Mouse (Mus musculus): ENCODE measurements at regions not wholly inside any gene's neighbourhood (a gene's known extent, or its start where the extent isn't known, plus 50 kb on each side); places are given as distances from the start of the nearest gene placed in this dataset.

- H3K36me3 ChIP-seq, result no peaks in the 10 kb centered on the region
- peak; percentile 63; the same call in 1 of the 2 replicates for ATAC-seq (ENCODE audit: low FRiP score, low read depth)
- no peaks in the 10 kb centered on the region for H3K9me3 ChIP-seq
- H3K27ac ChIP-seq (replicated peaks), result no peak overlapping the region
- no peaks in the 10 kb centered on the region for H3K27me3 ChIP-seq
- 63% methylated on average over 6 of the region's 6 CpGs for WGBS
- no peak overlapping the region for H3K4me3 ChIP-seq
- no peak overlapping the region for H3K4me2 ChIP-seq
- H3K9ac ChIP-seq, result no peak overlapping the region
- H3K4me1 ChIP-seq (replicated peaks), result no peaks in the 10 kb centered on the region
These were observed 235.3 kb upstream of the Slc30a5 start for GRCm38 (mm10) chr13:101068489-101068888.

DNA sequence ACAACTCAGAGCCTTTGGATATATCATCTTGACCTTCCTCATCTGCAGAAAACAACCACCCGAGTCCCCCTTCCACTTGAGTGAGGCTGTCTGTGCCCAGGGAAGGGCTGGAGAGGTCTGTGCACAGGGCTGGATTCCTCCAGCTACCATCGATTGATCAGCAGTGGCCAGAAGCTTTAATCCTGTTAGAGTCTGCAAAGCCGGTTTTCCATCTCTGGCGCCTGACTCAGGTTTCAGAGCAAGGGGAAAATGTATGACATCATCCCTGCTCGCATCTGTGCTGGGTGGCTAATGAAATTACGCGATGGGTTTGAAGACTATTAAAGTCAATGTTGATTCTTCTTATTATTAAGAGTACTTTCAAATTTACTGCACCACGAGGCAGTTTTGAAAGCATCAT is 229.4 kb upstream of the Slc30a5 start:
- Histone ChIP-seq H3K4me1 (replicated peaks) (peaks cover 4% of the 10 kb centered on the region; the same call in 1 of the 2 replicates), H3K27ac (replicated peaks) (no peak overlapping the region), H3K4me3 (no peak overlapping the region), H3K27me3 (no peaks in the 10 kb centered on the region), H3K36me3 (no peaks in the 10 kb centered on the region), H3K4me2 (no peak overlapping the region), H3K9me3 (no peaks in the 10 kb centered on the region), H3K9ac (no peak overlapping the region)
- ATAC-seq (ENCODE audit: low FRiP score, low read depth), result 0 out of 2 replicates have a peak, but pooled peaks have one; percentile 34
- WGBS, result 62% methylated on average over 8 of the region's 8 CpGs

- H3K9ac ChIP-seq, result no peak overlapping the region
- ATAC-seq (ENCODE audit: low FRiP score, low read depth), result no peak; the same call in 1 of the 2 replicates
- H3K9me3 ChIP-seq, result no peaks in the 10 kb centered on the region
- no peak overlapping the region for H3K4me2 ChIP-seq
- H3K4me1 ChIP-seq (replicated peaks), result peaks cover 4% of the 10 kb centered on the region; the same call in 1 of the 2 replicates
- no peaks in the 10 kb centered on the region for H3K27me3 ChIP-seq
- no peak overlapping the region for H3K4me3 ChIP-seq
- H3K36me3 ChIP-seq, result no peaks in the 10 kb centered on the region
- WGBS, result 51% methylated on average over 15 of the region's 15 CpGs
- no peak overlapping the region for H3K27ac ChIP-seq (replicated peaks)
These were observed 228.3 kb upstream of the Slc30a5 start for GRCm38 (mm10) chr13:101061233-101062144.

DNA sequence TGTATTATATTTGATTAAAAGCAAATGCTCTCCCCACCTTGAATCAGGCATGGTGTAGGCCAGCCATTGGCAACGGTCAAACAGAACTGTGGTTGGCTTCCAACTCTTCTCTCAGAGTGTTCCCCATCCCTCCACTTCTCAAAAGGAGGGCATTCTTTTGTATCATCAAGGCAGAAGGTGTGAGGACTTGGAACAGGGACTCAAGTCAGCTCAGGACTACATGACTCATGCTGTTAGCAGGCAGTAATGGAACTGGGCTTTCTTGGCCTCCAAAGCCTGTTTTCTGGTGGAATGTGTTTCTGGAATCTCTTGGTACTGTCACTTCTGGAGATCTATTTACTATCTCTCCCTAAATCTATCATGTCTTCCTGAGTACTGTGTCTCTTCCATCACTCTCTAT is 216.3 kb upstream of the Slc30a5 start:
- H3K27ac ChIP-seq (replicated peaks), result no peak overlapping the region
- 94% methylated on average over 1 of the region's 1 CpGs for WGBS
- no peaks in the 10 kb centered on the region for H3K27me3 ChIP-seq
- no peak overlapping the region for H3K4me3 ChIP-seq
- no peak overlapping the region for H3K4me2 ChIP-seq
- no peak overlapping the region for H3K9ac ChIP-seq
- no peak for ATAC-seq (ENCODE audit: low FRiP score, low read depth)
- H3K4me1 ChIP-seq (replicated peaks), result no peaks in the 10 kb centered on the region
- H3K9me3 ChIP-seq, result no peaks in the 10 kb centered on the region
- no peaks in the 10 kb centered on the region for H3K36me3 ChIP-seq

- Histone ChIP-seq H3K4me3 (no peak overlapping the region), H3K9me3 (no peaks in the 10 kb centered on the region), H3K27me3 (no peaks in the 10 kb centered on the region), H3K4me2 (no peak overlapping the region), H3K4me1 (replicated peaks) (no peaks in the 10 kb centered on the region), H3K9ac (no peak overlapping the region), H3K36me3 (no peaks in the 10 kb centered on the region), H3K27ac (replicated peaks) (no peak overlapping the region)
- 88% methylated on average over 1 of the region's 1 CpGs for WGBS
- ATAC-seq (ENCODE audit: low FRiP score, low read depth), result no peak
These were observed 199.4 kb upstream of the Slc30a5 start for GRCm38 (mm10) chr13:101032594-101032993.

DNA sequence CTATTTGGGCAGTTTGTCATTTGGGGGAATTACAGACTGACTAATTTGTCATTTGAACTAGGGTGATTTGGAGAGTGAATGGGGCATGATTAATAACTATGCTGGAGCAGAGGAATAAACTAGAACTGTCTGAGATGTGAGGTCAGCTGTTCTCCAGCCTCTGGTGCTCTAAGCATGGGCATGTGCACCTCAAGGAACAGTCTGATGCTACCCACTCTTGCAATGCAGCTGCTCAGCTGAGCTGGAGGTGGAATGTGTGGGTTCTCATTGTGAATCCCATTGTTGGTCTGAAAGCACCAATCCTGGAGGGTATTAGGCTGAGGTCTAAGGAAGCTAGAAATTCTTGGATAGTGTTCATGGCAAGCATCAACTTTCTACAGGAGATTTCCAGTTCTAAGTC is 192.8 kb upstream of the Slc30a5 start:
- Histone ChIP-seq H3K9ac (no peak overlapping the region), H3K27me3 (no peaks in the 10 kb centered on the region), H3K36me3 (no peaks in the 10 kb centered on the region), H3K4me3 (no peak overlapping the region), H3K27ac (replicated peaks) (no peak overlapping the region), H3K9me3 (no peaks in the 10 kb centered on the region), H3K4me2 (no peak overlapping the region), H3K4me1 (replicated peaks) (no peaks in the 10 kb centered on the region)
- ATAC-seq (ENCODE audit: low FRiP score, low read depth), result no peak

DNA sequence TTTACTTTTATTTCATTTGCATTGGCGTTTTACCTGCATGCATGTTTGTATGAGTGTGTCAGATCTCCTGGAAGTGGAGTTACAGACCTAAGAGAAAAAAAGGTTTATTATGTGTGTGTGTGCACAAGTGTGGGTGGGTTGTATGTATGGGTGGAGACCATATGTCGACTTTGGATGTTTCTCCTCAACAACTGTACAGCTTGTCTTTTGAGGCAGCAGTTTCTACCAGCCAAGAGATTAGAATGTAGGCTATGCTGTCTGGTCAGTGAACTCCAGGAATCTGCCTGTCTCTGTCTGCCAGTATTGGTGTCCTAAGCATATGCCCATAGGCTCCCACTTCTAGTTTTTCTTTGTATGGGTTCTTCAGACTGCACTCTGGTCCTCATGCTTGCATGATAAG is 192.3 kb upstream of the Slc30a5 start:
- 94% methylated on average over 2 of the region's 2 CpGs for WGBS
- ATAC-seq (ENCODE audit: low FRiP score, low read depth), result no peak

GRCm38 (mm10) chr13:101024971-101025370 is 191.7 kb upstream of the Slc30a5 start:
- H3K36me3 ChIP-seq, result no peaks in the 10 kb centered on the region
- no peaks in the 10 kb centered on the region for H3K27me3 ChIP-seq
- no peaks in the 10 kb centered on the region for H3K9me3 ChIP-seq
- no peak overlapping the region for H3K27ac ChIP-seq (replicated peaks)
- no peak for ATAC-seq (ENCODE audit: low FRiP score, low read depth)
- no peak overlapping the region for H3K9ac ChIP-seq
- H3K4me2 ChIP-seq, result no peak overlapping the region
- H3K4me1 ChIP-seq (replicated peaks), result no peaks in the 10 kb centered on the region
- WGBS, result 95% methylated on average over 2 of the region's 2 CpGs
- no peak overlapping the region for H3K4me3 ChIP-seq

More for the DNA sequence above, 192.3 kb upstream of the Slc30a5 start:
- Histone ChIP-seq H3K27me3 (no peaks in the 10 kb centered on the region), H3K36me3 (no peaks in the 10 kb centered on the region), H3K4me3 (no peak overlapping the region), H3K4me2 (no peak overlapping the region), H3K4me1 (replicated peaks) (no peaks in the 10 kb centered on the region), H3K9me3 (no peaks in the 10 kb centered on the region), H3K9ac (no peak overlapping the region), H3K27ac (replicated peaks) (no peak overlapping the region)

DNA sequence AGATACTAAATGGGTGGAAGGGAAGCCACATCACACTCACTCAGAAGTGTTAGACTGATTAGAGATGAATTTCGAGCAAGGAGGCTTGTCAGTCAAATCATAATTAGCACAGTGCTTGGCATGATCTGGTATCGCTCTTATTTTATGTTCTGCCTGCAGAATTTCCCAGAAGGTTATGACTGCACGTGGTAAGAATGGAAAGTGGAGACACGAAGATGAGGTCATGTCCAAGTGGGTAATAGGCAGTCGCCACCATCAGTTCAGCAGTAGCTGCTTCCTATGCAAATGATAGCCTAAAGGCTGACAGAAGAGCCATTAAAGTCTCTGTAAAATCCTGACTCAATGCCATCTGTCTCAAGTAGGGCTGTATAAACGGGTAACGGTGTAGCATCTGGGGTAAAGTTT is 186.0 kb upstream of the Slc30a5 start:
- no peak overlapping the region for H3K4me3 ChIP-seq
- H3K36me3 ChIP-seq, result no peaks in the 10 kb centered on the region
- H3K9me3 ChIP-seq, result no peaks in the 10 kb centered on the region
- no peaks in the 10 kb centered on the region for H3K4me1 ChIP-seq (replicated peaks)
- H3K9ac ChIP-seq, result no peak overlapping the region
- H3K27ac ChIP-seq (replicated peaks), result no peak overlapping the region
- 58% methylated on average over 7 of the region's 7 CpGs for WGBS
- no peak overlapping the region for H3K4me2 ChIP-seq
- ATAC-seq (ENCODE audit: low FRiP score, low read depth), result peak; percentile 42; the same call in 1 of the 2 replicates
- H3K27me3 ChIP-seq, result no peaks in the 10 kb centered on the region

DNA sequence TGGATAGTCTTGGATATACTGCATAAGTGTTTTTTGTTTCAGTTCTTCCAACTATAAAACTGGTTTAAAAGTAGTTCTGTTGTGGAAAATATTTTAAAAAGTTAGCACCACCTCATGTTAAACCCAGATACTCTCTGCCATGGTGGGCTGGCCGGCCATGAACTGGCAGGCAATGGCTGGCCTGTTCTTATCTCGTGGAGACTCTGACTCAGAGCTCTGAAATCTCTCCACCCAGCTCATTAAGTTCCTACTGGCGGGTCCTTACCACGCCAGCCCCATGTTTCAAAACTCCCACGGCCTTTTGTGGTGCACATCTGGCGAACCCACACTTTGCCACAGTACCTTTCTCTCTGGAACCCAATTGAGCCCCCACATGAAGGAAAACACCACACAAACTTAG is 183.8 kb upstream of the Slc30a5 start:
- WGBS, result 88% methylated on average over 6 of the region's 6 CpGs
- no peak overlapping the region for H3K9ac ChIP-seq
- H3K27me3 ChIP-seq, result no peaks in the 10 kb centered on the region
- no peaks in the 10 kb centered on the region for H3K36me3 ChIP-seq
- H3K4me3 ChIP-seq, result no peak overlapping the region
- no peak overlapping the region for H3K4me2 ChIP-seq
- no peaks in the 10 kb centered on the region for H3K9me3 ChIP-seq
- no peak overlapping the region for H3K27ac ChIP-seq (replicated peaks)
- H3K4me1 ChIP-seq (replicated peaks), result no peaks in the 10 kb centered on the region
- ATAC-seq (ENCODE audit: low FRiP score, low read depth), result no peak

DNA sequence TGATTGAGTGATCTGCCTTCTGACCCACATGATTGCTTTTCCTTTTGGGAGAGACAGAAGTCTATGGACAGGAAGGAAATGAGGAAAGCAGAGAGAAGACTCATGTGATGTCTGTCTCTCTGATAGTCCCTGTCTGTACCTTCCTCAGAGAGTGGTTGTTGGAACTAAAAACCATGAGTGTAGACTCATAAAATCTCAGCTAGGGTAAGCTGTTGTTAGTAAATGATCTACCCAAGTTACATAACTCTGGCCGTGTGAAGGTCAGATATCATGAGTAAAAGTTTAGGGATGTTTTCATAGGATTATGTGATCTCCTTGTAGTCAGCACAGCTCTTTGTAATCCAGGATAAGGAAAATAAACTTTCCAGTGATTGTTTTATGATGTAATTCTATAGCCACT is 183.0 kb upstream of the Slc30a5 start:
- H3K9me3 ChIP-seq, result no peaks in the 10 kb centered on the region
- no peak overlapping the region for H3K4me2 ChIP-seq
- ATAC-seq (ENCODE audit: low FRiP score, low read depth), result no peak
- no peak overlapping the region for H3K9ac ChIP-seq
- no peaks in the 10 kb centered on the region for H3K27me3 ChIP-seq
- no peak overlapping the region for H3K27ac ChIP-seq (replicated peaks)
- H3K4me3 ChIP-seq, result no peak overlapping the region
- H3K4me1 ChIP-seq (replicated peaks), result no peaks in the 10 kb centered on the region
- 94% methylated on average over 1 of the region's 1 CpGs for whole genome bisulfite sequencing
- H3K36me3 ChIP-seq, result no peaks in the 10 kb centered on the region

- Histone ChIP-seq H3K9ac (no peak overlapping the region), H3K4me3 (no peak overlapping the region), H3K4me1 (replicated peaks) (no peaks in the 10 kb centered on the region), H3K27me3 (no peaks in the 10 kb centered on the region), H3K27ac (replicated peaks) (no peak overlapping the region), H3K4me2 (no peak overlapping the region), H3K36me3 (no peaks in the 10 kb centered on the region), H3K9me3 (no peaks in the 10 kb centered on the region)
- WGBS, result 86% methylated on average over 3 of the region's 3 CpGs
- no peak for ATAC-seq (ENCODE audit: low FRiP score, low read depth)
These were observed 182.2 kb upstream of the Slc30a5 start for GRCm38 (mm10) chr13:101015435-101015834.

- H3K9ac ChIP-seq, result no peak overlapping the region
- no peaks in the 10 kb centered on the region for H3K27me3 ChIP-seq
- H3K4me3 ChIP-seq, result no peak overlapping the region
- 90% methylated on average over 2 of the region's 2 CpGs for WGBS
- ATAC-seq (ENCODE audit: low FRiP score, low read depth), result no peak
- H3K4me2 ChIP-seq, result no peak overlapping the region
- H3K27ac ChIP-seq (replicated peaks), result no peak overlapping the region
- H3K4me1 ChIP-seq (replicated peaks), result no peaks in the 10 kb centered on the region
- H3K36me3 ChIP-seq, result no peaks in the 10 kb centered on the region
- no peaks in the 10 kb centered on the region for H3K9me3 ChIP-seq
These were observed 180.4 kb upstream of the Slc30a5 start for GRCm38 (mm10) chr13:101013604-101014003.
